Mouse (Mus musculus) heart, adult 8-10 months (tissue): ENCODE measurements around the gene 4930455H04Rik. TPM values are rescaled to one million over a fixed set of nuclear protein-coding genes. Genes with fewer than 3 reads are reported as not detected.

ENCODE experiments used
- total RNA-seq, 4 experiments: library from RNA; stranded (reverse); gene quantifications; 2 replicates each; pipeline ENCODE4 v1.2.4; 2022

The 4930455H04Rik gene
- total RNA-seq, 4 experiments from 2014 or later = not detected

Other genes with a start within 250 kb of the 4930455H04Rik start
- gene Agl, start 160.1 kb upstream of the 4930455H04Rik start, total RNA-seq = 100 to 1,000 TPM; 187 to 207 (median 200) TPM
- gene Frrs1, start 108.8 kb upstream of the 4930455H04Rik start, total RNA-seq = 1 to 10 TPM; 2.3 to 4.7 (median 3.9) TPM
- 10 to 100 TPM; 44.2 to 59.7 (median 53.0) TPM for gene Palmd, start 720 bp downstream of the 4930455H04Rik start, total RNA-seq